Mouse (Mus musculus) midbrain, embryonic 16.5 days (tissue): ENCODE measurements around the gene Fcrl6. TPM values are rescaled to one million over a fixed set of nuclear protein-coding genes. Genes with fewer than 3 reads are reported as not detected.

Experiments
- ATAC-seq: fragments of 200-750 bp; cut with Nextera tagmentation; 2 replicates; pipeline ENCODE4 v1.8.0; 2017; ENCODE audit warnings: moderate TSS enrichment
- H3K27ac ChIP-seq: fragments of 300-500 bp; sonication (generic); 2 replicates; pipeline ENCODE4 v1.5.1; 2014; ENCODE audit warnings: mild to moderate bottlenecking, low read length, mixed read lengths
- H3K27me3 ChIP-seq: fragments of 300-500 bp; sonication (generic); 2 replicates; pipeline ENCODE4 v1.6.1; 2014; ENCODE audit warnings: low read depth, low read length, mixed read lengths; ENCODE audit not compliant: control insufficient read depth, insufficient read depth
- H3K36me3 ChIP-seq: fragments of 300-500 bp; sonication (generic); 2 replicates; pipeline ENCODE4 v1.6.1; 2014; ENCODE audit warnings: mild to moderate bottlenecking, low read length, moderate library complexity, mixed read lengths; ENCODE audit not compliant: control insufficient read depth, insufficient read depth
- H3K4me1 ChIP-seq: fragments of 300-500 bp; sonication (generic); 2 replicates; pipeline ENCODE4 v1.6.1; 2014; ENCODE audit warnings: mild to moderate bottlenecking, low read length, mixed read lengths; ENCODE audit not compliant: control insufficient read depth, insufficient read depth
- H3K4me2 ChIP-seq: fragments of 300-500 bp; sonication (generic); 2 replicates; pipeline ENCODE4 v1.6.1; 2014; ENCODE audit warnings: mild to moderate bottlenecking, low read length, mixed read lengths
- H3K4me3 ChIP-seq: fragments of 300-500 bp; sonication (generic); 2 replicates; pipeline ENCODE4 v1.5.1; 2014; ENCODE audit warnings: low read depth, mild to moderate bottlenecking, low read length, moderate library complexity, mixed read lengths
- H3K9ac ChIP-seq: fragments of 300-500 bp; sonication (generic); 2 replicates; pipeline ENCODE4 v1.6.1; 2014; ENCODE audit warnings: low read depth, low read length, mixed read lengths
- H3K9me3 ChIP-seq: fragments of 300-500 bp; sonication (generic); replicated peaks from 2 replicates; pipeline ENCODE4 v1.6.1; 2014; ENCODE audit warnings: mild to moderate bottlenecking, low read length, mixed read lengths; ENCODE audit not compliant: control insufficient read depth, poor library complexity, severe bottlenecking
- WGBS: fragments of 180-500 bp; shearing (Covaris S2); extraction: QIAGEN DNeasy Blood & Tissue Kit; methylation state at CpG from one replicate; pipeline ENCODE4 v1.1.7; 2014; 5-methylcytosine and 5-hydroxymethylcytosine counted together
- polyA plus RNA-seq: library from polyadenylated mRNA; unstranded; fragments of >200 nt; fragmentation: Nextera tagmentation; extraction: Ambion mirVana; gene quantifications from 2 replicates; pipeline ENCODE4 v1.2.1, GENCODE M21; 2015

Fcrl6 gene
- polyA plus RNA-seq, 1 experiment from 2014 or later: 0.09 TPM

DNA sequence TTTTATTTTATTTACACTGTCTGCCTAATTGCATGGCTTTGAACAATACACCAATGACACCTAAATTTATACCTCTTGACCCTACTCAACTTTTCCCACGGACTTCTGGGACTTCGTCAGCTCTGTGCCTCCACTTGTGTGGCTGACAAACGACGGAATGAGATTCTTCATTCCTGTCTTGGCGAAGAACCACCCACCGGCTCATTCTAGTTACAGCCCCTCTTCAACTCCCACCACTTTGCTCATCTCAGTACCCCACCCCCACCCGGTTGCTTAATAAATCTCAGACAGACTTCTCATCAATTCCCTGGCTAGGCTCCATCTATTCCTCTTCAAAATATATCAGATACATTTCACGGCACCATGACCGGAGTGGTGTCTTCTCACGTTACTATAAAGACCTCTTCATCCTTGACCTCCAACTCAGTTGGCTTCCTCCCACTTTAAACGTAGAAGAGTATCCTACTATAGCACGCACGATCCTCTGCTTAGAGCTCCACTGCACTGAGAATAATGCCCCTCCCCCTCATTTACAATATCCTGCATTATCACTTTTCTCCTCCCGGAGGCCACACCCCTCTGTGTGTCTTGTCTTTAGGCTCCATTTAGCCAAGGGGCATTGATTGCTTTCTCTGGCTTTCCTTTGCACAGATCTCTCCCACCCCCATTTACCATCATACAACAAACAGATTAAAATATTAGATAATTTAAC is 15.2 kb upstream of the Fcrl6 start:
- H3K4me3 ChIP-seq: peak overlapping the region; percentile 35
- ATAC-seq: peak; percentile 47
- H3K27ac ChIP-seq: no peak overlapping the region
- peak overlapping the region; percentile 56 for H3K9ac ChIP-seq
- peak overlapping the region; percentile 88 for H3K4me2 ChIP-seq
- H3K27me3 ChIP-seq: no peaks in the 10 kb centered on the region
- 32% methylated on average over 14 of the region's 14 CpGs for WGBS
- no peaks in the 10 kb centered on the region for H3K9me3 ChIP-seq
- H3K36me3 ChIP-seq: no peaks in the 10 kb centered on the region
- H3K4me1 ChIP-seq: peaks cover 13% of the 10 kb centered on the region

DNA sequence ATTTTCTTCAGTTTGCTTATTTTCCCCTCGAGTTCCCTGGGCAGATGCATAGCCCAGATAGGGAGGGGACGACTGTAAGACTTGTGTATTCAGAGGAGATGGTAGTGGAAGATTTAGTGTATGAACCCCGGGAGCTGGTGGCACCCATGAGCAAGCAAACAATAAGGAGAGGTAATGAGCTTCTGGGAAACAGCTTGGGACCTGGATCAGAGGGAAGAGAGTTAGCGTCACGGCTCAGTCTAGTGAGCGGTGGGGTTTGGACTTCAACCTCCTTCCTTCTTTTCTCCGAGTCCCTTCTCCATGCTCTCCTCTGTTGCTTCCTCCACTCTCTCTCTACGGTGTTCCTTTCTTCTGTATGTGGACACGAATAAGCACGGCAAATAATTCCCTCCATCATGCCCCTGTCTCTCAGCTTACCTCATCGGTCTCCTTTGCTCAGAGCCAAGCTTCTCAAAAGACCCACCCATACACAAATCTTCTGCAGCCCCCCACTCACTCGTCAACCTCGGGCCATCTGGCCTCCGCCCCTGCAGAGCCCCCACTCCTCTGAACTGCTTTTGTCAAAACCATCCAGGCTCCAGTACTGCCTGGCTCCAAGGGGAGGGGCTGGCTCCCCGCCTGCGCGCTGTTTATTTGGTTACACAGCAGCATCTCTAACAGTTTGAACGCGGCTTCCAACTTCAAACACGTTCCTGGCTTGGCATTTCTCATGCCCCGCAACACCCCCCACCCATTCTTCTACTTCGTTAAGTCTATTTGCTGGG is 14.4 kb upstream of the Fcrl6 start:
- no peaks in the 10 kb centered on the region for H3K9me3 ChIP-seq

DNA sequence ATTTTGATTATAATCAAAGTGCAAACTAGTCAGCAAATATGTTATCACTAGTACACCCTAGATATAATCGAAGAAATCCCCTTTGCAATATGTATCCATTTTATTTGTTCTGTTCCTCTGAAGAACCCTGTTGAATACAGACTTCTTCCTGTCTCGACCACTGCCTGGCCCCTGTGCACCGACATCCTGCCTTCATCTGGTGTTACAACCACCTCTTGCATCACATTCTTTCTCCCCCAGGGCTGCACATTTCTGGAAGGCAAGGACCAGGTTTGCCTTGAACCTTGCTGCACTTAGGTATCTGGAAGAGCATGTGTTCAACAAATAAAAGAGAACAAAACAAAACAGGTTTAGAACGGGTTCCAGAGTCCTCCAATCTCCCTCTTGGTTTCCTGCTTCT is 13.1 kb upstream of the Fcrl6 start:
- no peak for ATAC-seq
- Histone ChIP-seq H3K27ac (no peak overlapping the region), H3K36me3 (no peaks in the 10 kb centered on the region), H3K4me3 (no peak overlapping the region), H3K27me3 (no peaks in the 10 kb centered on the region), H3K4me1 (peaks cover 13% of the 10 kb centered on the region), H3K9ac (no peak overlapping the region), H3K9me3 (no peaks in the 10 kb centered on the region), H3K4me2 (no peak overlapping the region)
- WGBS: 87% methylated on average over 4 of the region's 4 CpGs

More for the DNA sequence above, 14.4 kb upstream of the Fcrl6 start:
- H3K27me3 ChIP-seq: no peaks in the 10 kb centered on the region
- peak; percentile 81 for ATAC-seq
- peak overlapping the region; percentile 35 for H3K4me3 ChIP-seq
- peak overlapping the region; percentile 56 for H3K9ac ChIP-seq
- WGBS: 13% methylated on average over 22 of the region's 22 CpGs
- no peaks in the 10 kb centered on the region for H3K36me3 ChIP-seq
- H3K27ac ChIP-seq: peak overlapping the region; percentile 42; the same call in 1 of the 2 replicates
- peaks cover 13% of the 10 kb centered on the region for H3K4me1 ChIP-seq
- peak overlapping the region; percentile 88 for H3K4me2 ChIP-seq

DNA sequence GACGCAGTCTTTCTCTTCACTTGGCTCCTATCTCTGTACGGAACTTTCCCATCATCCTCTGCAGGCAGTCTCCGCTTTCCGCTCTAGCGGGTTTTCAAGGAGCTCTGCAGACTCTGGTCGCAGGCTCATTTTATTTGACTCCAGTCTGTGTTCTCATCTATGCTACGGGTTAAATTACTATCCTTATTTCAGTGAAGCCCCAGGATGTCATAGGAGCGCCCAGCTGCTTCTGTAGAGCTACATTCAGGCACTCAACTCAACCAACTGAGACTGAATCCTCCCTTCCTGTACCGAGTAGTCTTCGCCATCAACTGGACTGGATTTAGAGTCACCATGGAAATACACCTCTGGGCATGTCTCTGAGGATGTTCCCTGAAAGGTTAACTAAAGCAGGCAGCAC is 12.3 kb upstream of the Fcrl6 start:
- Histone ChIP-seq H3K27me3 (no peaks in the 10 kb centered on the region), H3K4me3 (no peak overlapping the region), H3K36me3 (no peaks in the 10 kb centered on the region), H3K27ac (no peak overlapping the region), H3K4me2 (no peak overlapping the region), H3K9ac (no peak overlapping the region), H3K4me1 (peaks cover 13% of the 10 kb centered on the region), H3K9me3 (no peaks in the 10 kb centered on the region)
- WGBS: 81% methylated on average over 10 of the region's 10 CpGs
- no peak for ATAC-seq

DNA sequence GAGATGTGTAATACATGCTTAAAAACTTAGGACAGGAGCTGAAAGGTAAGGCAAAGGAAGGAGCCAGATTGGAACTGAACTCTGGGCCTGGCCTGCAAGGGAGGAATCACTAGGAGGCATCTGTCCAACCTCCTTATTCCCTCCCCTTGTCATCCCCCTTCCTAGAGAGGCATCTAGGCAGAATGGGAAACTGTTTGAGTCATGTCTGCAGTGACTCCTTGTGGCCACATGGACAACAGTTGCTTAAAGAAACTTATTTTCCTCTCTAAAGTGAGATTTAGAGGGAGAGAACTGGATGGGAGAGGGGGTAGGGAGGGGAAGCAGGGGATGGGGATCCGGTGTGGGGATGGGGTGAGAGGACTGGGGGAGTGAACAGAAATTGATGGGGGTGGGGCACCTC is 10.4 kb upstream of the Fcrl6 start:
- no peaks in the 10 kb centered on the region for H3K36me3 ChIP-seq
- H3K27me3 ChIP-seq: no peaks in the 10 kb centered on the region

DNA sequence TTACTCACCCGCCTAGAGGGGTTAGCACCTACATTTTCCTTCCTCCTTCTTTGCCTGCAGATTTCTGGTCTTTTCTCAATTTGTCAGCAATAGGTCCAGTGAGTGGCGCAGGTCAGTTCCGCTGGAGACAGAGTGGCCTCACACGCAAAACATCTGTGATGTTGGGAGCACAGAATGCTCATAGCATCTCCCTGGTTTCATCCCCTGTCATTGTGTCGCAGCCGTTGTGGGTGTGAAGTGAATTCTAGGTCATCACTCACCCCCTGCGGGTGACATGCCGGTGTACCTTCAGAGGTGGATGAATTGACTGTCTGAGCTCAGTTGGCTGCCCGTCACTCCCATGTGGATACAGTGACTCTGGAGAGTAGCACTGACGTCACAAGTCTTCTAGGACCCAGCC is 9.0 kb upstream of the Fcrl6 start:
- peaks cover 3% of the 10 kb centered on the region; the same call in 1 of the 2 replicates for H3K4me1 ChIP-seq
- ATAC-seq: no peak
- no peak overlapping the region for H3K9ac ChIP-seq
- no peaks in the 10 kb centered on the region for H3K36me3 ChIP-seq
- H3K27ac ChIP-seq: no peak overlapping the region
- H3K27me3 ChIP-seq: no peaks in the 10 kb centered on the region
- no peak overlapping the region for H3K4me2 ChIP-seq
- 86% methylated on average over 10 of the region's 10 CpGs for WGBS
- no peaks in the 10 kb centered on the region for H3K9me3 ChIP-seq
- no peak overlapping the region for H3K4me3 ChIP-seq

More for the DNA sequence above, 10.4 kb upstream of the Fcrl6 start:
- no peak for ATAC-seq
- no peak overlapping the region for H3K4me2 ChIP-seq
- H3K9ac ChIP-seq: no peak overlapping the region
- H3K27ac ChIP-seq: no peak overlapping the region
- peaks cover 13% of the 10 kb centered on the region for H3K4me1 ChIP-seq
- no peak overlapping the region for H3K4me3 ChIP-seq
- WGBS: 71% methylated on average over 1 of the region's 1 CpGs
- H3K9me3 ChIP-seq: no peaks in the 10 kb centered on the region

DNA sequence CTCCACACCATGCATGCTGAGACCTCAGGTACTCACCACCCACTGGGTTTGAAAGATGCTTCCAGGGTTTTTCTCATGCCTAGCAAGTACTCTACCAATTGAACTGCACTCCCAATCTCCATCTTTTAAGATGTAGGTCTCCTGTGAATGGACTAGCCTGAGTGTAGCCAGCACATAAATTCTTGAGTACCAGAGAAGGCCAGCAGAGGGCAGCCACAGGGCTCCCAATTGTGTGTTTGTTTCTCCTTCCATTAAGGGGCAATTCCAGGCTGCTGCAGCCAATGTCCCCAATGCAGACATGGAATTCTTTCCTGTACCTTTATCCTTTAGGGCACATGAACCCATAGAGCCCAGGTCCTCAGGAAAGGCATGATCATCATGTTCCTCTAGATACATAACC is 7.9 kb downstream of the Fcrl6 start:
- H3K27me3 ChIP-seq: no peaks in the 10 kb centered on the region
- ATAC-seq: no peak
- H3K9me3 ChIP-seq: no peaks in the 10 kb centered on the region
- H3K4me2 ChIP-seq: no peak overlapping the region
- no peaks in the 10 kb centered on the region for H3K4me1 ChIP-seq
- H3K9ac ChIP-seq: no peak overlapping the region
- no peak overlapping the region for H3K27ac ChIP-seq
- H3K4me3 ChIP-seq: no peak overlapping the region
- no peaks in the 10 kb centered on the region for H3K36me3 ChIP-seq

DNA sequence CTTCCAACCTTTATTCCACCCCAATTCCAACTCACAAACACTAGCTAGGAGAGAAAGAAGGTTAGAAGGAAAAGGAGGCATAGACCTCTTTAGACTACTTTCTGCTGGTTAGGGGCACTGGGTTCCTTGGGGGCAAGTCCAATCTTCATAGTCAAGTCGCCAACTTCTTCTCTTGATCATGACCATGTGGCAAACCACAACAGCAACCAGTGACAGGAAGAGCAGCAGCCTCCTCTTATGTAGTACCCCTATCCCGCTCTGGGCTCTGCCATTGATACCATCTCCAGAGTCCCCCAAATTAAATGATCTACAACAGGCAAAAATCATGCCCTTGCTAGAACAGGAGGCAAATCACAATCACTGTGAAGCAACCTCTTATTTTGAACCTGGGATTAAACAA is 8.4 kb downstream of the Fcrl6 start:
- Histone ChIP-seq H3K36me3 (no peaks in the 10 kb centered on the region), H3K9me3 (no peaks in the 10 kb centered on the region), H3K9ac (no peak overlapping the region), H3K4me3 (no peak overlapping the region), H3K4me2 (no peak overlapping the region), H3K27me3 (no peaks in the 10 kb centered on the region), H3K4me1 (no peaks in the 10 kb centered on the region), H3K27ac (no peak overlapping the region)
- 83% methylated on average over 2 of the region's 2 CpGs for WGBS
- no peak for ATAC-seq

DNA sequence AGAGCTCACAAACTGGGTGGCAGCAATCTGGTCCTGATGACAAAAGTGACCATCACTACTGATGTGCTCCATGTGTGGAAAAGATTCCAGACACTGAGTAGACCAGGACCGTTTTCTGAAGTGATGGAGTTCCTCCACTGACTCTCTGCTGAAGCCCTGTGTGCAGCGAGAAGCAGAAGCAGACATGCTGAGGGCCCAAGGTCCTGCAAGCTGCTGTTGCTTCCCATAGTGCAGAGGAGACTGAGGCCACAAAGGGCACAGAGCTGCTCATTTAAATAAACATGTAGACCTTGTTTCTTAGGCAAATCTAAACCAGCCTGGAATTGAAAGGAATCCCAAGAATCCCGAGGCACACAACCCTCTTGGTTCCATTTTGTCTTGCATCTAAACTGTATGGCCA is 9.0 kb downstream of the Fcrl6 start:
- 67% methylated on average over 3 of the region's 3 CpGs for WGBS
- no peaks in the 10 kb centered on the region for H3K27me3 ChIP-seq
- no peak overlapping the region for H3K4me3 ChIP-seq
- H3K9me3 ChIP-seq: no peaks in the 10 kb centered on the region
- no peaks in the 10 kb centered on the region for H3K4me1 ChIP-seq
- H3K27ac ChIP-seq: no peak overlapping the region
- no peaks in the 10 kb centered on the region for H3K36me3 ChIP-seq
- ATAC-seq: no peak
- H3K9ac ChIP-seq: no peak overlapping the region
- H3K4me2 ChIP-seq: no peak overlapping the region
